Mouse (Mus musculus): ENCODE measurements around the gene Spata2. TPM values are rescaled to one million over a fixed set of nuclear protein-coding genes. Genes with fewer than 3 reads are reported as not detected.

The Spata2 gene
- polyA plus RNA-seq, 1 experiment from 2014 or later = 19.6 TPM

Other genes starting within 250 kb of the Spata2 start
- gene B4galt5, start 143.7 kb downstream of the Spata2 start, polyA plus RNA-seq (2016; fragmentation: Nextera tagmentation; extraction: Ambion mirVana) = 7.3 and 8.7 TPM in 2 replicates
- 24.3 and 25.9 TPM in 2 replicates for gene Slc9a8, start 71.2 kb downstream of the Spata2 start, polyA plus RNA-seq (2016; fragmentation: Nextera tagmentation; extraction: Ambion mirVana)
- gene Rnf114, start 242 bp downstream of the Spata2 start, polyA plus RNA-seq (2016; fragmentation: Nextera tagmentation; extraction: Ambion mirVana) = 133 and 142 TPM in 2 replicates
- 86.3 and 93.8 TPM in 2 replicates for gene Snai1, start 45.3 kb upstream of the Spata2 start, polyA plus RNA-seq (2016; fragmentation: Nextera tagmentation; extraction: Ambion mirVana)
- 384 and 394 TPM in 2 replicates for gene Ube2v1, start 139.2 kb upstream of the Spata2 start, polyA plus RNA-seq (2016; fragmentation: Nextera tagmentation; extraction: Ambion mirVana)
- 0.68 and 4.9 TPM in 2 replicates for gene Gm20431, start 168.6 kb upstream of the Spata2 start, polyA plus RNA-seq (2016; fragmentation: Nextera tagmentation; extraction: Ambion mirVana)
- 1.7 and 1.8 TPM in 2 replicates for gene Cebpb, start 196.0 kb upstream of the Spata2 start, polyA plus RNA-seq (2016; fragmentation: Nextera tagmentation; extraction: Ambion mirVana)
- gene Tmem189, start 196.9 kb upstream of the Spata2 start, polyA plus RNA-seq (2016; fragmentation: Nextera tagmentation; extraction: Ambion mirVana) = 40.2 and 43.7 TPM in 2 replicates